Mouse (Mus musculus) gastrocnemius, adult 8-10 months (tissue): ENCODE measurements around the gene Fgf8. TPM values are rescaled to one million over a fixed set of nuclear protein-coding genes. Genes with fewer than 3 reads are reported as not detected.

Experiments used
- DNase-seq, 2 experiments: peaks; one replicate each; pipeline ENCODE4 v3.0.0; 2022; ENCODE audit warnings: low spot score in 2 of 2
- total RNA-seq, 4 experiments: library from RNA; stranded (reverse); gene quantifications; 2 replicates each; pipeline ENCODE4 v1.2.4; 2022

Fgf8 gene
- total RNA-seq, result not detected

DNA sequence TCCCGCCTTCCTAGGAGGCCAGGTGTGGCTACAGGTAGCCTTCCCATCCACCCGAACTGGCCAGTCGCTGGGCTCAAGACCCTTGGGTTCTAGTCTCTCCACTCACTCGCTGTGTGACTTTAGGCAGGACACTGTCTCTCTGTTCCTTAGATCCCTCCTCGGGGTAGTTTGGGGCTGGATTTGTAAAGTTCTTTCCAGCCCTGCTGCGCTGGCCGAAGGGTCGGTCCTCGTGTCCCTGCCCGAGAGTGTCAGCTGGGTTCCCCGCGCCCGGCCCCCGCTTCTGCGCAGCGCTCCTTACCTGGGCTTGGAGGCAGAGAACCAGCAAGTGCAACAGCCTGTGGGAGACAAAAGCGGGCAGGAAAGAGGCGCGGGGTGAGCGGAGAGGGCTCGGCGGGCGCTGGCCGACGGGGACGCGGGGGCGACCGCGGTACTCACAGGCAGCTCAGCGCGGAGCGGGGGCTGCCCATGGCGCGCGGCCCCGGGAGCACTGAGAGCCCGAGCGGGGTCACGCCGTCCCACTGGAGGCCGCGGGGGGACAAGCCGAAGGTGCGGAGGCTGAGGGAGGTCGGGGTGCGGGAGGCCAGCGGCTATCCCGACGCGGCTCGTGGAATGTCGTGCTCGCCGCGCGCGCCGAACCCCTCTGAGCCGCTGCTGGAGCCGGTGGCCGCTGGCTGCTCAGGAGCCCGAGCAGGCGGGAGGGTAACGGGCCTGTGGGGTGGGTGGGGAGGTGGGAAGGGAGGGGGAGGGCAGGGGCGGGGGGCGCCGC lies at the start of gene Fgf8:
Gene Fgf8 (minus strand): TSS at position 698 of the 766 bp plus-strand sequence.
- DNase-seq, result no peak

DNA sequence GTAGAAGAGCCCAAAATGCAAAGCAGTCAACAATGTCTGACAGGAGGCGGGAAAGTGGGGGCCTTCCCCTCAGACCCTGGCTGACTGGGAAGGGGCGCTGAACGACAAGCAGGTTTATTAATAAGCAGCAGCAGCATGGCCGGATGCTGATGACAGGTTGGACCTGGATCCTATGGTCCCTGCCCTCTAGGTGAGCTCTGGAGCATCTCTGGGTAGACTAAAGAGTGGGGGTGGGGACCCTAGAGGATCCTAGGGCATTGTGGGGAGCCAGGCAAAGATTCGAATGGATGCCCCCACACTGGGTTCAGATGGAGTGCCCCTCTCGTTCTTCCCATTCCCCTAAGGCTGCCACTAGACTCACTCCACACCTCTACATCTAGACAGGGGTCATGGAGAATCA lies 49.7 kb upstream of the Fgf8 start:
- no peak for DNase-seq

DNA sequence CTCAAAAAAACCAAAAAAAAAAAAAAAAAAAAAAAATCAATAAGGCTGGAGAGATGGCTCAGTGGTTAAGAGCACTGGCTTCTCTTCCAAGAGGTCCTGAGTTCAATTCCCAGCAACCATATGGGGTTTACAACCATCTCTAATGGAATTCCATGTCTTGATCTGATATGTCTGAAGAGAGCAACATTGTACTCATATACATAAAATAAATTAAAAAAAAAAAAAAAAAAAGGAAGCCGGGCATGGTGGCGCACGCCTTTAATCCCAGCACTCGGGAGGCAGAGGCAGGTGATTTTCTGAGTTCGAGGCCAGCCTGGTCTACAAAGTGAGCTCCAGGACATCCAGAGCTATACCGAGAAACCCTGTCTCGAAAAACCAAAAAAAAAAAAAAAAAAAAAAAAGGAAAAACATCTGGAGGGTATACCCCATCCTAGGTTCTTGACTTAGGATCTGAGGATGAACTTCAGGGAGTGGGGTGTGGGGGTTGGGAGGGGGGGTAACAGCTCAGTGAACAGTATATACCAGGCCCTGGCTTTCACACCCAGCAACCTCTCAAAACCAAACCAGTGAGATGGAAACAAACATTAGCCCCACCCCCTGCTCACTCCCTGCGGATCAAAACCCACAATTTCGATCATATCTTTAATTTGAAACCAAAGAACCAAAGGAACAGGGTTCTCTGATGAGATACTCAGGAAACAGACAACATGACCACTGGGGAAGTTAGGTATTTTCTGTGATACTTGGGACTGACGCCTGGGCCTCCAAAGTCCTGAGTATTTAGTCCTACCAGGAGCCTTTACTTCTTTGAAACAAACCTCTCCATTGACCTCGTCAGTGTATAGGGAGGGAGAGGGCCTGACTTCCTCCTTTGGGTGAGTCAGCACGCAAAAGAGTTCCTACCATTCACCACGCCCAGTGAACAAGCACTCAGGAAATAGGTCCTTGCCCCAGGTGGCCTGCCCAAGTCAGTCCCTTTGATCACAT lies 47.5 kb upstream of the Fgf8 start:
- no peak for DNase-seq

DNA sequence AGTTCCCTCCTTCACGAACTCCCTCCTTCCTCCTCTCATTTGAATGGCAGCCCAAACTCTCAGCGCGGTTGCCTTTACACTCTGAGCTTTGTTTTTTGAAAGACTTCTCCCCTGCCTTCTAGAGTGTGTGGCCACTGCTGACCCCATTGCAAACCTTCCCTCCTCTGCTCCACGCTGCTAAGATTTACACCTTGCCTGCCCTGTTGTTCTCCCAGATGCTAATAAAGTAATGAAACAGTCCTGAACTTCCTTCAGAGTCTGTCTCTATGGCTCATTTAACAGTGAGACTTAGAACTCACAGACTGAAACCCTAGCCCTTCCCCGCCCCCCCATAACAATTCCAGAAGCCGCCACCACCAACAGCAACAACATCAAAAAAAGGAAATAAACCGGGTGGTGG lies 46.6 kb upstream of the Fgf8 start:
- DNase-seq, result no peak

DNA sequence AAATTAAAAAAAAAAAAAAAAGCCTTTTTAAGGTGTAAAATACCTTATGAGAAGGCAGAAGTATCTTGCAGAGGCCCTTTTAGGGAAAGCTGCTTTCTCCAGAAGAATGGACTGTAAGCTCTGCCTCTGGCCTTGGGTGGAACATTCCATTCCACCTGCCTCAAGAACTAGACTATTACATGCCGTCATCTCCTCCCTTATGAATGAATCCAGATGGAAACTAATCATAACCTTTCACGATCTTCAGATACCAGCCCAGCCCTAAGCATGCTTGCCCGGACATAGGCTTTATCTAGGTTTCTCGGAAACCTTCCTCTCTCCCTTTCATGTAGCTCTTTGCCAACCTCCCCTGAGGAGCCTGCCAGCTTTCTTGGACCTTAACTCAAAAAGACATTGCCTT lies 45.6 kb upstream of the Fgf8 start:
- no peak for DNase-seq

DNA sequence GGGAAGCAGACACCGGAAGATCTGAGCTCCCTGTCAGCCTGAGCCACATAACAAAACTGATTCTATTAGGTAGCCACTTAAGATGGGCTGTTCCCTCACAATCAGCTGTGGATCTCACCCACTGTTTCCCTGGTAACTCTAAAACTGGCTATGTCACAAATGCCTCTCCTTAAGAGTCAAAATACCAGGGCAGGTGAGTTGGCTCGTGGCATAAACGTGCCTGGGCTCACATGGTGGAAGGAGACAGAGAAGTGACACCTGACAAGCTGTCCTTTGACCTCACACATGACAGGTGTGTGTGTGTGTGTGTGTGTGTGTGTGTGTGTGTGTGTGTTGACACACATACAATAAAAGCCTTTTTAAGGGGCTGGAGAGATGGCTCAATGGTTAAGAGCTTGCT lies 44.7 kb upstream of the Fgf8 start:
- no peak for DNase-seq

DNA sequence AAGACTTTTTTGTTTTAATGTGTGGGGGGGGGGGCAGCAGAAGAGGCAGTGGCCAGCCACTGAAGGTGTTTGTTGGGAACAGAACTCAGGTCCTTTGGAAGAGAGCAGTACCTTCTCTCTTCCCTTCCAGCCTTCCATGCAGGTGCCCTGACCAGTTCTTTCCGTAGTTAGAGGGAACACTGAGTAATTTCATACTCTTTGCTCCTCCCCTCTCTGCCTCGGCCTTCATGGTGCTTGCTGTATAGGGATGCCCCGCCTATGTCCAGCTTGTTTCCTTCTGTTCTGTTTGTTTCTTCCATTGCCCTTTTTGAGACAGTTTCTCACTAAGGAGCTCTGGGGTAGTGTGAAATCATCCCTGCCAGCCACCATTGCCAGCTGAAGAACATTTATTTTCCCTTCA lies 42.8 kb upstream of the Fgf8 start:
- DNase-seq, result no peak

DNA sequence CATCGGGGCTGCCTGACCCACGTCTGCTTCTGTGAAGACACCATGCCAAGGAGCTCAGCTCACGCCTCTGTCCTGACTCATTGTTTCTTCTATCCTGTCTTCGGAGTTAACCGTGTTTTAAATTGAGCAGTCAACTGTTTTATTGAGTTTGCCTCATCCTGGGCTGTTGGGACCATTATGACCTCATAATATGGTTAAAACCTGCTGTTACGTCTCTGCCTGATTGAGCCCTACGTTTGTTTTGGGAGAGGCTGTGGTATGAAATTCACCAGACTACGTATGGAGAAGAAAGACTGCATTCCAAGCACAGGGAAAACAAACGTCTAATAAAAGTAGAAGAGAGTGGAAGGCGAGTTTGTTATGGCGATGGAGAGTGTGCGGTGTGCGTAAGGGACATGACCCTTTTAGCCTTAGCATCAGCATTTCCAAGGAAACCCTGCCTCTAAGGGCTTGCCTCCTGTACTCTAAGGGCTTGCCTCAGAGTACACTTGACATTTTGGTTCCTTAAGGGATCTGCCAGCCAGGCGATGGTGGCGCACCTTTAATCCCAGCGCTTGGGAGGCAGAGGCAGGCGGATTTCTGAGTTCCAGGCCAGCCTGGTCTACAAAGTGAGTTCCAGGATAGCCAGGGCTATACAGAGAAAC lies 41.3 kb upstream of the Fgf8 start:
- no peak for DNase-seq

DNA sequence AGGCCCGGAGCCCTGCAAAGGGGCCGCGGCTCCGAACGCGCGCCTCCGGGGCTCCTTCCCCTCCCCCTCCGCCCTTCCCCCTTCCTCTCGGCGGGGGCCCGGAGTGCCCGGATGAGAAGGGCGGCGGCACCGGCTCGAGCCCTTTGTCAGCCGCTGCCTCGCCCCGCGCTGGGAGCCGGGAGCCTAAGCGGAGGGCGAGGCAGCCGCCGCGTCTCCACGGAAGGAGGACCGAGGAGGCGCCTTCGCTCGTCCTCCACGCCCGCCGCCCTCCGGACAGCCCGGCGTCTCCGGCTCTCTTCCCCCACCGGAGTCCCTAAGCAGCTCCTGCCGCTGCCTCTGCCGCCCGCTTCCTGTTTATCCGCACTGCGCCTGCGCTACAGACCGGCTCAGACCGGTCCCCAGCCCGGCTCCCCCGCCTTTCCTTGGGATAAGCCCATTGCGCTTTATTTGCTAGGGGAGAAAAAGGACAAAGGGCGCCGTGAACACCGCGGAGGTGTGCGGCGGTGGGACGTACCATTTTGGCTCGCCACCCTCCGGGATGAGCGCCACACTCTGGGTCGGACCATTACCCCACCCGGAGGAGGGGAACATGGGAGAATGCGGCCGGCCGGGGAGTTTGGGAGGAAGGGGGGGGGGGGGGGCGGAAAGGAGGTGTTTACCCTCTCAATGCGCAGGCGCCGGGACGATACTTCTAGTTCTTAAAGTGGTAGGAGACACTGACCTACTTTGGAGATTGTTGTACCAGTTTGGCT lies 40.6 kb upstream of the Fgf8 start, which contains the start of gene Mgea5:
Gene Mgea5 (minus strand): TSS at position 657 of the 752 bp plus-strand sequence.
- peak; percentile 96 to 97 for DNase-seq

DNA sequence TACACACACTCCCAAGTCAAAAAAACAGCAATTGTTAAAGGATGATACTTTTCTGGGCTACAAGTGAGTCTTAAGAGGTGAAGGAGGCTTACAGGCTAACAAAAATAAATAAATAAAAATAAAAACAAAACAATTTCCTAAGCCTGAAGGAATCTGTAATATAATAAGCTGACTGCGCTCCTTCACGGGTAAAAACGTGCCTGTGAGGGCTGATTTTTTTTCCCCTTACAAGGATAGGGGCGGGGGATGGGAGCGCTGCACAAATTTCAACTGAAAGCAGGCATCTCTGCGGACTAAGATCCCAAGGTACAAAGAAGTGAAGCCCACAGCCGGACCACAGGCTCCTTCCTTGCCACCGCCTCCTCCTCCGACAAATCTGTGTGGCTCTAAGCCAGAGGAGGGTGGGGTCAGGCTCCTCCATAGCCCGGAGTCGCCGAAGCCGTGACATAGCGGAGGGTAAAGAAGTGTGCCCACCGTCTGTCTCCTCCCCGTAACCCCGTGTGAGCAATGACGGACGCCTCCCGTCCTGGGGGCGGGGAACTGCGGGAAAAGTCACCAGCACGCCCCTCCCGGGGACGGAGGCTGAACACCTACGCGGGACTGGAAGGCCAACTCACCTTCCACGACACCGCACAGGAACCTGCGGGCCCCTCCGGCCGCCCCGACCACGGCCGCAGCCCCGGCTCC lies 39.7 kb upstream of the Fgf8 start:
- DNase-seq, result peak; percentile 46 to 47

DNA sequence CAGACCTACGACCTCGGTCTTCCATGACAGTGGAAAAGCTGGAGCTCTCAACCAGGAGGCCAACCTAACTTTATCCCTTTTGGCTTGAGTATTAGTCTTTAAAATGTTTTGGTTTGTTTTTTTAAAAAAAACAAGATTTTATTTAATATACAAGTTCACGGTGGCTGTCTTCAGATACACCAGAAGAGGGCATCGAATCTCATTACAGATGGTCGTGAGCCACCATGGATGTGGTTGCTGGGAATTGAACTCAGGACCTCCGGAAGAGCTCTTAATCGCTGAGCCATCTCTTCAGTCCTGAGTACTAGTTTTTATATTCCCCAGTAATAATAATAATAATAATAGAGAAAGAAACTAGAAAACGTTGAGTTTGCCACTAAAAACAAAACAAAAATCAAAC lies 39.0 kb upstream of the Fgf8 start:
- no peak for DNase-seq

DNA sequence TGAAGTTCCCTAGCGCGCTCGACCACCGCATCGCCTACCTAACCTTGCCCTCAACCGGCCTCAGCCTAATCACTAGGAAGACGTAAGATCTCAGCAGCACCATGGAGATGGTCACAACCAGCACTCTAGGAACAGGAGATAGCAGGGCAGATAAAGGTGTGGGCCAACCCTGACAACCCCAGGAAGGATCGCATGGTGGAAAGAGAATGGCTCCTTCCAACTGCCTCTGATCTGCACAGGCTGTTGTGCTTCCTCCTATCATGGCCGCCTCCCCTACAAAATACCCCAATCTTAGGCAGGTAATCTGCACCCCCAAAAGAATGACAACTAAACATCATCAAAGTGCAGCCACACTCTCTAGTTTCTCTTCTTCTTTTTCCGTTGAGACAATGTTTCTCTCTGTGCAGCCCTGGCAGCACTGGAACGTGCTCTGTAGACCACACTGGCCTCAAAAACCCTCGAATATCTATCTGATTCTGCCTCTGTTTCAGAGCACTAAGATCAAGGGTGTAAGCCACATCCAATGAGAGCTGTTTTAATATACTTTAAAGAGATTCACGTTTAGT lies 37.7 kb upstream of the Fgf8 start:
- DNase-seq, result no peak

DNA sequence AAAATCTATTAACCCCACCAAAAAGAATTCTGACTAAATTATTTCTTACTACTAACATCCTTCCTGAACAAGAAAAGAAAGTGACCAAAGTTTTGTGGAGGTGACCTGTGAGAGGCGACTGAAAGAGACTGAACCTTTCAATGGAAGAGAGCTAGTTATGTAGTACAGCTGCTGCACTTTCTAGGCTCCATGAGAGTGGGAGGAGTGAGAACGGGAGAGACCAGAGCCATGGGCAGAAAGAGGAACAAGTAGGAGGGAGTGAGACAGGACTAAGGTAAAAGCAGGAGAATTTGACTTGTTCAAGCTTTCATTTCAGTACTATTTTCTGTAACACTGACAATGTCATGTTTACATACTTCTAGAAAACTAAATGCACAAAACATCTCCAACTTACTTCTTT lies 32.8 kb upstream of the Fgf8 start:
- DNase-seq, result no peak

DNA sequence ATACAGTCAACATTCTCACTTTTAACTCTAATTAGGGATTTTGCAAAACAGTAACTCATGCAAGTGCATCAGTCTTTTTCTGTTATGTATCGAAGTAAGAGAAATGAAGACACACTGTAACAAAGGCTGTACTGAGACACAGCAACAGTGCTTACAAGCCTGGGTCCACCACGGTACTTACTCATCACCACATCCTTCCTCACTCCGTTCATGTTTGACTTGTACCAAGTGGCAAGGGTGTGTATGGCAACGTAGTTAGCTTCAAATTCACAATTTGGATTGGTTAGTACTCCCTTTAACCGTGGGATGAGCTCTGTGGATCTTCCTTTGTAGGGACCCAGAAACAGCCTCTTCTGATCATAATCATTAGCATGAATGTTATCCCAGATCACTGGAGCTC lies 28.8 kb upstream of the Fgf8 start:
- DNase-seq, result no peak

DNA sequence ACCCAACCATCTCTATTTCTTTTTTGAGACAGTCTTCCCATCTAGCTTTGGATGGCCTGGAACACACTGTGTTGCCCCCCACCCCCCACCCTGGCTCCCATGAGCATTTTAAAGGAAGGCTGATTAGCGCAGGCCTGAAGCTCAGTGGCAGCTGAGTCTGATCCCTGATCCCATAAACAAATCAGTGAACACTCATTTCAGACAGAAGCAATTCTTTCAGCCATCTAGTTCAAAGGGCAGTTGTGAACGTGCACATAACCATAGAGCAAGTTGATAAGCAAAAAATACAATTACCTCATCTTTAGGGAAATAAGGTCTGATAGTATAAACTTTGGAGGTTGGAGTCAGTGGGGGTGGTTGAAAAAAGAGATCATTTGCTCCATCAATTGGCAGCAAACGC lies 18.1 kb upstream of the Fgf8 start:
- no peak for DNase-seq

DNA sequence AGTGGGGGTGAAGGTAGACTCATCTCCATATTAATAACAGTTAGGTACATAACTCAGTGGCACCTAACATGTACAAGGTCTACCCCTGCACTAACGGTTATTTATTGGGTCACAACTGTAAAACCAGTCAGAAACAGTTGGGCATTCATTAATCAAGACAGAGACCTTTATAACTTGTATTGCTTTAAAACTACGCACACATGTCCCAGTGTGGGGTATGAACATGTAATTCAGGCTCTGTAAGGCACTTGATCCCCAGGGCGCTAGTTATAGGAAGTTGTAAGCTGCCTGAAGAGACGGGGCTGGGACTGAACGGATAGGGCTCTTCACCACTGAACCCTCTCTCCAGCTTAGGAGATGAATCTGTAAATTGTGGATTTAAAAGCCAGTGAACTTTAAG lies 16.0 kb upstream of the Fgf8 start:
- DNase-seq, result no peak

DNA sequence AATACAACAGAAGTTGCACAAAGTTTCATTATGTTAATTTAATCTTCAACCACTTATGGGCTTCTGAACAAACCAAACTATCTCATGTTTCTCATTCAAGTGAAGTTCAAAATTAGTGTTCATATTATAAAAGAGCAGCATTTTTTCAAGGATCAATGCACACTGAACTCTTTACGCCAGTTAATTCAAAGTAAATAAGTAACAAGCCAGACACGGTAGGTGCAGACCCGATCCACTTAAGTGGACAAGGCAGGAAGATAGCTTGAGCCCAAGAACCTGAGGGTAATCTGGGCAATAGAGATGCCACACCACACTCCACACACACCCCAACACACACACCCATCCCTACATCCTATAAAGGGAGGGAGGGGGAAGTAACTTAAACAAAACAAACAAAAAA lies 10.8 kb upstream of the Fgf8 start:
- DNase-seq, result no peak

DNA sequence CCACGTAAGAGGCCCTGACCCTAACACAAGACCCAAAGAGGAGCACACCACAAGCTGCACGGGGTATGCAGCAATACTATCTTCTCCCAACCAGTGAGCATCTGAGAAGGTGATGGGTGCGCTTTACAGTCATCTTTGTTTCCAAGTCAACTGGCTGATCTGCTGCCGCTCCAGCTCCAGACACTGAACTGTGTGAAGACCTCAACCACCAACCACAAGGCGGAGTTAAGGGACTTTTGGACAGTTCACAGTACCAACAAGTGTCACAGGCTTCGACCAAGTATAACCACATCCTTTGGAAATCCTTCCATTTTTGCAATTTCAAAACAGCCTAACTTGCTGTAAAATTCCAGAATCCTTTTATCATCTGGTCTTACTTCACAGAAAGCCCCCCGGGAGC lies 9.2 kb upstream of the Fgf8 start:
- DNase-seq, result no peak

DNA sequence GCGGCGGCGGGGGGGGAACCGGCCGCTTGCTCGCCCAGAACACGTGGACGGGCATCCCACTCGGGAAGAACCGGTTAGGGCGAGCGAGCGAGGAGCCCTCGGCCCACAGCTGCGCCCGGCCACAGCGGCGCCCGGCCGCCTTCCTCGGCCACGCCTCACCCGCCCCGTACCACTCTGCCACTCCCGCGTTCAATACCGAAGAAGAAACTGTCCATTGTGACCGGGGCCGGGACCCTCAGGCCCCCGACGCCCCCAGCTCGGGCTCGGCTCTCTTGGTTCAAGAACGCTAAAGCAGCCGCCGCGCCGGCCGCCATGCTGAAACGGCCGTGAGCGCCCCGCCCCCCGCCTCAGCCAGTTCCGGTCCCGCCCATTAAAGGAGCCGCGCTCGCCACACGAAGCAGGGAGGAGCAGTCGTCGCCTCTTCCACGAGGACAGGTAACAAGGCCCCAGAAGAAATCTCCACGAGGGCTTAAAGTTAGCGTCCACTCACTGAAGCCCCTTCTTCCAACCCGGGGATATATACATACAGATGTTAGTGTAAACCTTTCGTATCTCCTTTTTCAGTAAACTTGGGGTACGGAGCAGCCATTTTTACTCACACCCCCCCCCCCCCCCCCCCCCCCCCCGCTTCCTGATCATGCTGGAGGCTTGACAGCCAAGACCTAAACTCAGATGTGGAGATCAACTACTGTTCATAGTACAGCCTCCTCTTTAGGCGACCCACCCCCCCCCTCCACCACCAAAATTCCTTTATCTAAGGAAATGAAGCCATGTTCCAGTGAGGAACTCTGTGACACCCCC lies 6.7 kb upstream of the Fgf8 start, which contains the start of gene Npm3:
Gene Npm3 (minus strand): TSS at position 349 of the 801 bp plus-strand sequence.
- peak; percentile 63 to 64 for DNase-seq
